Mouse (Mus musculus) megakaryocyte, embryonic 14.5 days (primary cell): ENCODE measurements around the gene Mtrex.

Experiments
- FLI1 ChIP-seq: IDR thresholded peaks from 2 replicates; pipeline ENCODE4 v1.6.1; 2012; ENCODE audit warnings: low read length, inconsistent platforms, mixed read lengths
- GATA1 ChIP-seq: IDR thresholded peaks from 3 replicates; pipeline ENCODE4 v1.6.1; 2012; ENCODE audit warnings: mixed read lengths, low read length, inconsistent platforms, borderline replicate concordance

DNA sequence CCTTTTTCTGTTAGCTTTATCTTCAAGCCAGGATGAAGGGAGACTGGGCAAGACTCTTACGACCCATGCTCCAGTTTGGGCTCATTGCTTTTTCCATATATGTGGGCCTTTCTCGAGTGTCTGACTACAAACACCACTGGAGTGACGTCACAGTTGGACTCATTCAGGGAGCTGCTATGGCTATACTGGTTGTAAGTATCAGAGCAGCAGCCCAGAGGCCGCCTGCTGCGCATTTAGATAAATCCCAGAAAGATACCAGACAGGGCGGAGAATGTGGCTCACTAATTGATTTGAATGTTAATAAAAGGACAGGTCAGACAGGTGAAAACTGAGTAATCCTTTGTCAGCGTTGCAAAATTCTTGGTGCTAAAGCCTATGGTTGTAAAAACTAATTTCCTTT lies 60.4 kb downstream of the Mtrex start:
- TF ChIP-seq GATA1 (no peak), FLI1 (no peak)
